Mouse (Mus musculus): ENCODE measurements around the gene Klf16.

DNA sequence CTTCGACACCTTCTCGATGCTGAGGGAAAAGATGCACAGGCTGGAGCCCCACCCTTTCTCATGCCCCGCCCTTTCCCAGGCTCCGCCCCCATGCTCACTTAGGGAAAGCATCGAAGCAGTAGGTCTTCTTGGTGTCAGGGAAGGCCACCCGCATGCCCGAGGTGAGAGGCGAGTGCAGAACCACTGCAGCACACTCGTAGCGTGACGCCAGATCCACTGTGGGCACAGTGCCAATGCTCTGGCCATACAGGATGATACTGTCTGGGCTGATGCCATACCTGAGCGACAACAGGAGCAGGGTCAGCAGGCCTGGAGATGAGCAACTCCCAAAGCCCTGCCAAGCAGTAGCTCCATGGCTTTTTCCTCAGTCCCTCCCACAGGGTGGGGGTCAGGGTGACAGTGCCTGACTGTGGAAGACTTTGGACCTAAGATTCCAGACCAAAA lies 6.9 kb upstream of the Klf16 start:
- TF ChIP-seq HCFC1 (IDR thresholded peaks at IDR 0.05; ENCODE audit: borderline replicate concordance, insufficient read depth, low read length): no peak
- TF ChIP-seq MAFK (IDR thresholded peaks at IDR 0.05; ENCODE audit: insufficient read depth, low read depth, low read length): no peak
- no peak for TF ChIP-seq ZNF384 (IDR thresholded peaks at IDR 0.05; ENCODE audit: low read depth, low read length)
